Mouse (Mus musculus) kidney, embryonic 16.5 days (tissue): ENCODE results near the gene Rpl41. TPM values are rescaled to one million over a fixed set of nuclear protein-coding genes. Genes with fewer than 3 reads are reported as not detected.

Experiments
- ATAC-seq: fragments of 200-750 bp; cut with Nextera tagmentation; 2 replicates; pipeline ENCODE4 v1.8.0; 2017; ENCODE audit warnings: moderate TSS enrichment; ENCODE audit not compliant: low FRiP score, low TSS enrichment
- H3K27ac ChIP-seq: fragments of 300-500 bp; sonication (generic); 2 replicates; pipeline ENCODE4 v1.5.1; 2014; ENCODE audit warnings: low read length
- H3K27me3 ChIP-seq: fragments of 300-500 bp; sonication (generic); 2 replicates; pipeline ENCODE4 v1.6.1; 2014; ENCODE audit warnings: low read length, control low read depth, mixed read lengths; ENCODE audit not compliant: insufficient read depth
- H3K36me3 ChIP-seq: fragments of 300-500 bp; sonication (generic); 2 replicates; pipeline ENCODE4 v1.6.1; 2014; ENCODE audit warnings: low read length, control low read depth, mixed read lengths; ENCODE audit not compliant: insufficient read depth
- H3K4me1 ChIP-seq: fragments of 300-500 bp; sonication (generic); 2 replicates; pipeline ENCODE4 v1.6.1; 2014; ENCODE audit warnings: low read length, control low read depth, mixed read lengths; ENCODE audit not compliant: insufficient read depth
- H3K4me2 ChIP-seq: fragments of 300-500 bp; sonication (generic); replicated peaks from 2 replicates; pipeline ENCODE4 v1.6.1; 2014; ENCODE audit warnings: low read depth, low read length
- H3K4me3 ChIP-seq: fragments of 300-500 bp; sonication (generic); 2 replicates; pipeline ENCODE4 v1.5.1; 2014; ENCODE audit warnings: mild to moderate bottlenecking, low read length
- H3K9ac ChIP-seq: fragments of 300-500 bp; sonication (generic); replicated peaks from 2 replicates; pipeline ENCODE4 v1.6.1; 2014; ENCODE audit warnings: low read length
- H3K9me3 ChIP-seq: fragments of 300-500 bp; sonication (generic); 2 replicates; pipeline ENCODE4 v1.6.1; 2016; ENCODE audit warnings: low read length, control low read depth
- WGBS: fragments of 180-500 bp; shearing (Covaris S2); extraction: QIAGEN DNeasy Blood & Tissue Kit; methylation state at CpG from one replicate; pipeline ENCODE4 v1.1.7; 2014; 5-methylcytosine and 5-hydroxymethylcytosine counted together
- polyA plus RNA-seq: library from polyadenylated mRNA; unstranded; fragments of >200 nt; fragmentation: Nextera tagmentation; extraction: Ambion mirVana; gene quantifications from 2 replicates; pipeline ENCODE4 v1.2.1, GENCODE M21; 2015

The Rpl41 gene
- polyA plus RNA-seq, 1 experiment from 2014 or later, result 3,659 TPM

DNA sequence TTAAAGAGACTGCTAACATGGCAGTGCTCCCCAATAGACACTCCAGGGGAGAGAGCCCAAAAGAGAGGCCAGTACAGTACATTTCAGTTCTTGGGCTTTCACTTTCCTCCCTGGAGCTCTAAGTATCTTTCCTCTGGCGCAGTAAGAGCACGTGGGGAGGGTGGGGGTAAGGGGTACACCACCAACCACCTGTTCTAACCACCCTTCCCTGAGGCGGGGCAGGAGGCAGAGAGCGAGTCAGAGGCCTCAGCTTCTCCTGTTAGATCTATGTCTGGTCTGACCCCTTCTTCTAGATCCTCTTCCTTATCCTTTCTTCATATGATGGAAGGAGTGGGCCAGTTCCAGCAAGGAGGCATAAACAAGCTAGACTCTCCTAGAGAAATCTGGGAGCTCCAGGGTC is 38.0 kb upstream of the Rpl41 start:
- Histone ChIP-seq H3K4me1 (peaks cover 23% of the 10 kb centered on the region), H3K27me3 (peaks cover 19% of the 10 kb centered on the region), H3K4me3 (no peak overlapping the region), H3K36me3 (no peaks in the 10 kb centered on the region), H3K4me2 (peak overlapping the region; percentile 94; the same call in 1 of the 2 replicates), H3K27ac (no peak overlapping the region), H3K9ac (no peak overlapping the region), H3K9me3 (no peaks in the 10 kb centered on the region)
- WGBS, result 54% methylated on average over 4 of the region's 4 CpGs
- ATAC-seq, result no peak

DNA sequence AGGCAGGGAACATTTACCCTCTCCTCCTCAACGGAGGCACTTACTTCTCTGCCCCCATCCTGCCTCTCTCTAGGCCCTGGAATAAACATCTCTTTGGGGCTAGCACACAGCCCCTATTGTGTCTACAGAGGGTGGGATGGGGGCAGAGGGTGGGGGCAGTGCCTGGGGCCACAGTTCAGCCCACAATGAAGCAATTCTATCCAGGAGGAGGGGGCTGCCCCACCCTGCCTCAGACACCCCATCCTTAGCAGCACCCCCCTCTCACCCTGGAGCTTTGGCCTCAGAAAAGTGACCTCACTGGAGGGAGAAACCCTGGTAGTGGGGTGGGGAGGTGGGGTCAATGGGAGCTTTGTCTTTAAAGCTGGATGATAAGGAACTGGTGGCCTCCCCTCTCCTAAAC is 37.4 kb upstream of the Rpl41 start:
- Histone ChIP-seq H3K4me1 (peaks cover 23% of the 10 kb centered on the region), H3K27me3 (peaks cover 19% of the 10 kb centered on the region), H3K36me3 (0 out of 2 replicates have a peak, but pooled peaks cover 2% of the 10 kb centered on the region), H3K4me2 (no peak overlapping the region), H3K4me3 (no peak overlapping the region), H3K9me3 (no peaks in the 10 kb centered on the region), H3K27ac (no peak overlapping the region), H3K9ac (no peak overlapping the region)
- 0% methylated on average over 1 of the region's 1 CpGs for WGBS
- no peak for ATAC-seq

DNA sequence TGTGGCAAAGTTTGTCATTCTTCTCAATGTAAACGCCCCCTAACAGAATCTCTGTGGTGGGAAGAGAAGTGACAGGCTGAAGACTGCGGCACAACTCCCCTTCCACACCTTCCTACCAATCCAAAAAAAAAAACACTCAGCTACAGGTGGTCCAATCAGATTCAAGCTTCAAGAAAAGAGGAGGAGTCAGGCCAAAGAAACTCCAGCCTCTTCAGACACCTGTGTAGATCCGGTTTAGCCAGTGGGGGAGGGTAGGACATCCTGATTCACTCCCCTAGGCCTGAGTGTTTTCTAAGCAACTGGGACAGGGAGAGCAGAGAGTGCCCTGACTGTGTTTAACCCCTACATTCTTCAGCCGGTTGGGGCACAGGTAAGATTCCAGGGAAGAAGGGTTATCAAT is 35.3 kb upstream of the Rpl41 start:
- Histone ChIP-seq H3K4me2 (peak overlapping the region; percentile 35), H3K27ac (peak overlapping the region; percentile 36), H3K36me3 (0 out of 2 replicates have a peak, but pooled peaks cover 4% of the 10 kb centered on the region), H3K27me3 (peaks cover 16% of the 10 kb centered on the region), H3K9me3 (no peaks in the 10 kb centered on the region), H3K9ac (0 out of 2 replicates have a peak overlapping the region, but pooled peaks have one; percentile 17), H3K4me1 (peaks cover 16% of the 10 kb centered on the region), H3K4me3 (peak overlapping the region; percentile 14; the same call in 1 of the 2 replicates)
- WGBS, result 8% methylated on average over 4 of the region's 4 CpGs
- no peak for ATAC-seq

DNA sequence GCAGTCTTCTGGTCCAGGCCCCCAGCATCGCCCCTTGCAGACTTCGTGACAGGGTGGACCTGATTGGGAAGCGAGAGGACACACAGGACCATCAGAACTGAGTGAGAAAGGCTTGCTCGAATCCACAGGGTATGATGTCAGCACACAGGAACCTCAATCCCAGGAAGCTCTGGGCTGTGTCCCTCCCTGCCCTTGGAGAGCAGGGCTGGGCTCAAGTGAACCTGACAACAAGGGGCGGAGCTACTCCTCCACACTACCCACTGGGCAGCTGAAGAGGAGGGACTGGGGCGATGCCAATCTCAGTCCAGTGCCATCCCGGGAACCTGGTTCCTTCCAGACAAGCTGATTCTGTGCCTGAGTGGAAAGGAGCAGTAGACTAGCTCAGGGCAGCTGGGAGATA is 34.5 kb upstream of the Rpl41 start:
- peak overlapping the region; percentile 36 for H3K27ac ChIP-seq
- H3K27me3 ChIP-seq, result peaks cover 9% of the 10 kb centered on the region
- peak overlapping the region; percentile 41 for H3K9ac ChIP-seq
- peaks cover 16% of the 10 kb centered on the region for H3K4me1 ChIP-seq
- WGBS, result 25% methylated on average over 7 of the region's 7 CpGs
- no peaks in the 10 kb centered on the region for H3K9me3 ChIP-seq
- peak overlapping the region; percentile 8; the same call in 1 of the 2 replicates for H3K4me3 ChIP-seq
- H3K4me2 ChIP-seq, result peak overlapping the region; percentile 35
- peak; percentile 85 for ATAC-seq
- 0 out of 2 replicates have a peak, but pooled peaks cover 4% of the 10 kb centered on the region for H3K36me3 ChIP-seq

DNA sequence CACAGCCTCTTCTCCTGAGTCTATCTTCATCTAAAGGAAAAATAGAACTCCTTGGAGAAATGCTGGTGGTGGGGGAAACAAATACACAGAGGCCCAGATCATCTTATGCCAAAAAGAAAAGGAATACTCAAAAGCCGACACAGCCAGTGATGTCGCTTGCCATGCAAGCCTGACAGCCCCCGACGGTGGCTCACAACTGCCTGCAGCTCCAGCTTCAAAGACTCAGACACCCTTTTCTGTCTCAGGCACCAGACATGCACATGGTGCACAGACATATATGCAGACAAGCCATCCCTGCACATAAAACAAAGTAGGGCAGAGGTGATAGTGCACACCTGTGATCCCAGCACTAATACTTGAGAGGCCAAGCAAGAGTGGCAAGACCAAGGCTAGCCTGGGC is 30.6 kb upstream of the Rpl41 start:
- H3K4me1 ChIP-seq, result peaks cover 16% of the 10 kb centered on the region
- no peak for ATAC-seq
- H3K4me3 ChIP-seq, result no peak overlapping the region
- 80% methylated on average over 4 of the region's 4 CpGs for WGBS
- H3K4me2 ChIP-seq, result no peak overlapping the region
- no peaks in the 10 kb centered on the region for H3K27me3 ChIP-seq
- H3K9me3 ChIP-seq, result no peaks in the 10 kb centered on the region; the same call in 1 of the 2 replicates
- peaks cover 14% of the 10 kb centered on the region; the same call in 1 of the 2 replicates for H3K36me3 ChIP-seq
- no peak overlapping the region for H3K27ac ChIP-seq
- H3K9ac ChIP-seq, result no peak overlapping the region

DNA sequence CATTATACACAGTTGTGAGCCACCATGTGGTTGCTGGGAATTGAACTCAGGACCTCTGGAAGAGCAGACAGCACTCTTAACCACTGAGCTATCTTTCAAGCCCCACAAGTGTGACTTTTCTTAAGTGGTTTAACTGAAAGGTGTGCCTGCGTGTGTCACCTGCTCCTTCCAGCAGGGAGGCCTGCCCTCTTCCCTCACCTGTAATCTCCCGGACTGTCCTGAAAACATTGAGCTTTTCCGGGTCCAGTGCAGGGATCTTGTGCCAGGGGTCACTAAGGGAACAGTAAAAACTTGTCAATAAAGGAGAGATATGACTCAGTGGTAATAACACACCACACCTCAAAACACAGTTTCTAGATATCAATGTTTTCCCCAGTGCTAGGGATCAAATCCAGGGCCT is 30.2 kb upstream of the Rpl41 start:
- Histone ChIP-seq H3K27ac (no peak overlapping the region), H3K27me3 (no peaks in the 10 kb centered on the region), H3K36me3 (peaks cover 14% of the 10 kb centered on the region; the same call in 1 of the 2 replicates), H3K4me1 (peaks cover 12% of the 10 kb centered on the region), H3K4me2 (no peak overlapping the region), H3K9ac (no peak overlapping the region), H3K4me3 (no peak overlapping the region), H3K9me3 (no peaks in the 10 kb centered on the region; the same call in 1 of the 2 replicates)
- whole genome bisulfite sequencing, result 82% methylated on average over 3 of the region's 3 CpGs
- no peak for ATAC-seq

DNA sequence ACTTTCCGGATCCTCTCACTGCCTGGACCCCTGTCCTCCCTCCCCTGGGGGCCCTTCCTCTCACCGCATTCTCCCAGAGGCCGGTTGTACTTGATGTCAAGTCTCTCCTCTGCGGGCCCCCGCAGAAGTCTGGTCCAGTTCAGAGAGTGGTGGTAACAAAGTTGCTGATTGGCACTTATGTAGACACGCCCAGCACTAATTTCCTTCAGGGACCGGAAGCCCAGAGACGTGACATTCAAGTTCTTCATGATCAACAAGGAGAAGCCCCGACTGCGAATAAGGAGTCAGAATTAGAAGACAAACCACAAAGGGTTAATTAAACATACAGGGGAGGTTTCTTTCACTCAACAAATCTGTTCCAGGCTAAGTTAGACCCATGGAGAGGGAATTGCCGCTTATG is 29.2 kb upstream of the Rpl41 start:
- H3K4me2 ChIP-seq, result no peak overlapping the region
- no peak overlapping the region for H3K27ac ChIP-seq
- H3K36me3 ChIP-seq, result peaks cover 14% of the 10 kb centered on the region; the same call in 1 of the 2 replicates
- H3K4me1 ChIP-seq, result peaks cover 3% of the 10 kb centered on the region; the same call in 1 of the 2 replicates
- H3K9ac ChIP-seq, result no peak overlapping the region
- H3K27me3 ChIP-seq, result no peaks in the 10 kb centered on the region
- no peak overlapping the region for H3K4me3 ChIP-seq
- WGBS, result 70% methylated on average over 11 of the region's 11 CpGs
- no peak for ATAC-seq
- no peaks in the 10 kb centered on the region; the same call in 1 of the 2 replicates for H3K9me3 ChIP-seq

DNA sequence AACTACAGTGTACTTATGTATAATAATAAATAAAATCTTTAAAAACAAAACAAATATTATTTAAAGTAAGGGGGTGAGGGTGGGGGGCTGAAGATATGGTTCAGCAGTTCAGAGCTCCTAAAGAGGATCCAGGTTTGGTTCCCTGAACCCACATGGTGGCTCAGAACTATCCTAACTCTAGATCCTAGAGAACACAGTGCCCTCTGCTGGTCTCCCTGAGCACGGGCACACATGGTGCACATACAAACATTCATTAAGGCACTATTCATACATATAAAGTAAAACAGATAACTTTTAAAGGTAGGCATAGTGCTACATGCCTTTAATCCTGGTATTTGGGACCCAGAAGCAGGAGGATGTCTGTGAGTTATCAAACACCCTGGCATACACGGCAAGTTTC is 26.0 kb upstream of the Rpl41 start:
- no peak overlapping the region for H3K9ac ChIP-seq
- H3K4me3 ChIP-seq, result no peak overlapping the region
- no peaks in the 10 kb centered on the region for H3K4me1 ChIP-seq
- peaks cover 10% of the 10 kb centered on the region; the same call in 1 of the 2 replicates for H3K36me3 ChIP-seq
- ATAC-seq, result no peak
- no peaks in the 10 kb centered on the region; the same call in 1 of the 2 replicates for H3K9me3 ChIP-seq
- H3K27ac ChIP-seq, result no peak overlapping the region
- no peak overlapping the region for H3K4me2 ChIP-seq
- H3K27me3 ChIP-seq, result no peaks in the 10 kb centered on the region
- WGBS, result 93% methylated on average over 2 of the region's 2 CpGs

DNA sequence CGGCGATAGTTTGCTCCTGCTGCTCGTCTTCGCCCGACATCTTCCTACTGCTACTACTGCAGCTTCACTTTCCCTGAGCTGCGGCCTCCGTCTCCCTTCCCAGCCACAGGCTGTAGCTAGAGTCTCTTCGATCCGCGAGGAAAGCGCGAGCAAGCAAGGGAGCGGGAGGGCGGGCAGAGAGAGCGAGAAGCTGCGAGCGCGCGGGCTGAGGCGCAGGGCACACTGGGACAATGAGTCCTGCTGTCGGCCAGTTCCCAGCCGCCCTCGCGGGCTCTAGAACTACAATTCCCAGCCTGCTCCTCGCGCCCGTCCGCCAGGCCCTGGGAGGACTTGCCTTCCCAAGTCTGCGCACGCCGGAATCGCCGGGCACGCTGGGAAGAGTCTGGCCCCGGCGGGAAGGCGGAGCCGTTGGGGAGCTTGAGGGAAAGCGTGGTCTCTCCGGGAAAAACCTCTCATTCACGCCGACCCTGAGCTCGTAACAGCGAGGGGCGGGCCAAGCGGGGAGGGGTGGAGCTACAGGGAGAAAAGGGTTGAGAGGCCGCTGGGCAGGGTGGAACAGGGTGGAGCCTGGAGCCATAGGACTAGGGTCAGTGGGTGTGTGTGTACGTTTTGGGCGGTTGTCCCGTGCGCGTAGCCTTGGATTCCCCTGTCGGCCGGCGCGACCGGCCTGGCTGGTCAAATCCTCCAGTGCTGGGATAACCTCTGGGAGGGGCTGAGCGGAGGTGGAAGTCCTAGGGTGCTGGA is 16.9 kb upstream of the Rpl41 start, which contains the start of gene Pa2g4:
Pa2g4 (minus strand) TSS at position 200 of the 744 bp plus-strand sequence.
- Histone ChIP-seq H3K9me3 (no peaks in the 10 kb centered on the region), H3K27ac (peak within 1 kb of the TSS; percentile 96), H3K36me3 (peaks cover 24% of the 10 kb centered on the region), H3K9ac (peak within 1 kb of the TSS; percentile 95), H3K4me3 (peak within 1 kb of the TSS; percentile 88), H3K4me1 (peaks cover 19% of the 10 kb centered on the region), H3K27me3 (no peaks in the 10 kb centered on the region), H3K4me2 (peak within 1 kb of the TSS; percentile 91)
- whole genome bisulfite sequencing, result under 1% methylated on average over 58 of the region's 58 CpGs
- ATAC-seq, result peak; percentile 99
